Mouse (Mus musculus): ENCODE data around the gene Gfm1.

DNA sequence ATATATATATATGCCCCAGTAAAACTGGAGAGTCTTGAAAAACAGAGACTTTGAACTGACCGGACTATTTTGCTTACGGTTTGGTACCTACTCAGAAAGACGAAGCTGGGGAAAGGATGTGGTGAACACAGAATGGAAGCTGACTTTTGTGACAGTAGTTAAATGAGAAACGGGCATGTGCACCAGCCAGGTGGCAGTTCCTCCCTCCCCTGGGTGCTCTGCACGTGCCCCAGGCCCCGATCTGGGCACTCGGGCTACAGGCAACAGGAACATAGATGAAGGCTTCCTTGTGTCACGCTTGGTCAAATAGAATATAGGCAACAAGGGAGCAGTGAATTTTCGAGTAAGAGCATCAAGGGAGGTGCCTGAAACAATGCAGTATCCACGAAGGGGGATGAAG, 66.4 kb downstream of the Gfm1 start:
- TF ChIP-seq CTCF (IDR thresholded peaks at IDR 0.05; ENCODE audit: low read depth, low read length), result no peak
- TF ChIP-seq POLR2A (IDR thresholded peaks at IDR 0.05; ENCODE audit: insufficient read depth, low read length), result no peak
- TF ChIP-seq EP300 (IDR thresholded peaks at IDR 0.05; ENCODE audit: insufficient read depth, low read depth, low read length), result no peak
